Mouse (Mus musculus) ES-Bruce4 (cell line): ENCODE measurements around the gene Usp6nl. TPM values are rescaled to one million over a fixed set of nuclear protein-coding genes. Genes with fewer than 3 reads are reported as not detected.

Source experiments
- H3K27ac ChIP-seq: 2 replicates; pipeline ENCODE4 v1.5.1; 2012; ENCODE audit warnings: low read length, inconsistent platforms; ENCODE audit not compliant: insufficient read depth
- H3K27me3 ChIP-seq: 2 replicates; pipeline ENCODE4 v1.6.1; 2012; ENCODE audit warnings: mild to moderate bottlenecking, low read length, inconsistent platforms; ENCODE audit not compliant: control insufficient read depth, poor library complexity, insufficient read depth, severe bottlenecking
- H3K36me3 ChIP-seq: 2 replicates; pipeline ENCODE4 v1.6.1; 2012; ENCODE audit warnings: inconsistent platforms, mild to moderate bottlenecking, low read length, moderate library complexity; ENCODE audit not compliant: control insufficient read depth, poor library complexity, insufficient read depth, severe bottlenecking
- H3K4me1 ChIP-seq: one replicate; pipeline ENCODE4 v1.8.1; 2011; ENCODE audit warnings: low read length; ENCODE audit not compliant: control insufficient read depth, insufficient read depth
- H3K4me3 ChIP-seq: 2 replicates; pipeline ENCODE4 v1.5.1; 2011; ENCODE audit warnings: low read depth, mild to moderate bottlenecking, low read length
- H3K9ac ChIP-seq: 2 replicates; pipeline ENCODE4 v1.6.1; 2012; ENCODE audit warnings: low read depth, mild to moderate bottlenecking, inconsistent platforms; ENCODE audit not compliant: poor library complexity, severe bottlenecking
- H3K9me3 ChIP-seq: replicated peaks from 2 replicates; pipeline ENCODE4 v1.6.1; 2012; ENCODE audit warnings: mild to moderate bottlenecking, low read length, inconsistent platforms; ENCODE audit not compliant: control insufficient read depth, poor library complexity, insufficient read depth, severe bottlenecking
- CTCF ChIP-seq: IDR thresholded peaks from one replicate; pipeline ENCODE4 v1.8.1; 2011; ENCODE audit warnings: low read depth, low read length
- EP300 ChIP-seq: IDR thresholded peaks from 2 replicates; pipeline ENCODE4 v1.6.1; 2011; ENCODE audit warnings: low read depth, low read length; ENCODE audit not compliant: insufficient read depth
- POLR2A ChIP-seq: IDR thresholded peaks from one replicate; pipeline ENCODE4 v1.8.1; 2011; ENCODE audit warnings: low read length; ENCODE audit not compliant: insufficient read depth
- polyA plus RNA-seq: library from polyadenylated mRNA; stranded (reverse); fragments of >200 nt; gene quantifications from 2 replicates; pipeline ENCODE4 v1.2.4, GENCODE M21; 2011; ENCODE audit warnings: low read depth; ENCODE audit not compliant: missing spikeins, insufficient read depth, insufficient read length

Gene Usp6nl
- polyA plus RNA-seq, 1 experiment = 29.5 TPM

DNA sequence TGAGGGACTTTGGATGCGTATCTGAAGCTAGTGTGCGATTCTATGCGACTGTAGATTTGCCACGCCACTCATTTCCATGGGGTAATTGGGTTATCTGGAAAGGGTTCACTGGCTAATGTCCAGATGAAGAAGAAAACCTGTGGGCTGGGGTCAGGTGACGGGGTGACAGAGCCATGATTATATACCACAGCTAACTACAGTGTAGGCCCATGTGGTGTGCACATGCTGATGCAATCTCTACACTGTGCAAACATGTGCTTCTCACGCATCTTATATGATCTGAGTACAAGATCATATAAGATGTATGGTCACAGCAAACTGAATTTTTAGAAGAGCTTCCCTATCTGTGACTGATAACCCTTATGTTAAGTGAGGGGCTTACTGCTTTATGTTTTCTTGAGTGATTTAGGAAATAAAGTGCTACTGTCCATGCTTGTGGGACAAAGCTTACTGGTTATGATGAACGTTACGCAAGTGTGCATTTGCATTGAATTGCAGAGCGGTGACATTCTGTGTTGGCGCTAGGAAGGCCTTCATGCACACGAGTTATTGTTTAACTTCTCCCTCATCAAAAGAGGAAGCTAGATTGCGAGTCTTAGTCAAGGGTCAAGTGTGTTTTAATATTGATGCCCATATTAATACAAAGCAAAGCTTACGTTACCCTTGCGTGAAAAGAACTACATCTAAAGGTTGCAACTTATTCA lies 12.7 kb downstream of the Usp6nl start:
- H3K9ac ChIP-seq = no peak overlapping the region
- H3K27ac ChIP-seq = no peak overlapping the region
- no peaks in the 10 kb centered on the region; the same call in 1 of the 2 replicates for H3K36me3 ChIP-seq
- no peaks in the 10 kb centered on the region for H3K27me3 ChIP-seq
- no peaks in the 10 kb centered on the region for H3K4me1 ChIP-seq
- no peak overlapping the region for H3K4me3 ChIP-seq
- no peaks in the 10 kb centered on the region for H3K9me3 ChIP-seq
- no peak for TF ChIP-seq CTCF
- TF ChIP-seq EP300 = no peak

DNA sequence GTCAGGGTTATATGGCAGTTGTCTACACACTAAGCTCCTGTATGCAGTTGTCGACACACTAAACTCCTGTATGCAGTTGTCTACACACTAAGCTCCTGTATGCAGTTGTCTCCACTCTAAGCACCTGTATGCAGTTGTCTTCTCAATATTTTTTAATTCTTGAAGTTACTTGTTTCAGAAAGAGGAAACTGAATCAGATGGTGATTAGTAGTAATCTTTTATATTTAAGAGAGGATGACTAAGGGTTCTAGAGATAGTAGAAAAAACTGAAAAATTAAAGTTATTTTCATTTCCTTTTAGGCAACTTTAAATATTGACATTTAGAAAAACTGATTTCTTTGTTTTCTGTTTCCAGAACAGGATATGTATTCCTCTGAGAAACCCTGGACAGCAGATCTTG lies 13.5 kb downstream of the Usp6nl start:
- no peak overlapping the region for H3K4me3 ChIP-seq
- no peak overlapping the region for H3K9ac ChIP-seq
- no peaks in the 10 kb centered on the region for H3K4me1 ChIP-seq
- H3K27me3 ChIP-seq = no peaks in the 10 kb centered on the region
- no peak overlapping the region for H3K27ac ChIP-seq
- TF ChIP-seq CTCF = no peak
- no peak for TF ChIP-seq POLR2A
- no peak for TF ChIP-seq EP300
- no peaks in the 10 kb centered on the region for H3K9me3 ChIP-seq
- no peaks in the 10 kb centered on the region; the same call in 1 of the 2 replicates for H3K36me3 ChIP-seq

DNA sequence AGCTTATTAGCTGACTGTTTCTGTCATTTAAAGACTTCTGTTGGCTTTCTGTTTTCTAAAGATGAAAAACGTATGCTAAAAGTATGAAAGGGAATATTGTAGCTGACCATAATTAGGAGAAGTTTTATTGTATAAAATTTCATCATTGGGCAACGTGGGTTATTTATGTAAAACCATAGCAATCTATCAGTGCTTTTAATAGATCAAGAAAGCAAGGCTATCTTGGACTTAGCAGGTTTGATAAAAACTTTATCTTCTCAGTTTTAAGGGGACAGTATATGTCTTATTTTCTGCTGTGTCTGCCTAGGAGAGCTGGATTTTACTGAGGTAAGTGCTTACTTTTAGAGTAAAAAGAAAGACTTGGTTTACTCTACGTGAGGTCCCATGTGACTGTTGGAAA lies 14.2 kb downstream of the Usp6nl start:
- no peak overlapping the region for H3K4me3 ChIP-seq
- no peaks in the 10 kb centered on the region for H3K9me3 ChIP-seq
- no peak overlapping the region for H3K9ac ChIP-seq
- H3K27me3 ChIP-seq = no peaks in the 10 kb centered on the region
- H3K36me3 ChIP-seq = no peaks in the 10 kb centered on the region; the same call in 1 of the 2 replicates
- H3K27ac ChIP-seq = no peak overlapping the region
- TF ChIP-seq POLR2A (no peak), EP300 (no peak), CTCF (no peak)
- H3K4me1 ChIP-seq = no peaks in the 10 kb centered on the region

DNA sequence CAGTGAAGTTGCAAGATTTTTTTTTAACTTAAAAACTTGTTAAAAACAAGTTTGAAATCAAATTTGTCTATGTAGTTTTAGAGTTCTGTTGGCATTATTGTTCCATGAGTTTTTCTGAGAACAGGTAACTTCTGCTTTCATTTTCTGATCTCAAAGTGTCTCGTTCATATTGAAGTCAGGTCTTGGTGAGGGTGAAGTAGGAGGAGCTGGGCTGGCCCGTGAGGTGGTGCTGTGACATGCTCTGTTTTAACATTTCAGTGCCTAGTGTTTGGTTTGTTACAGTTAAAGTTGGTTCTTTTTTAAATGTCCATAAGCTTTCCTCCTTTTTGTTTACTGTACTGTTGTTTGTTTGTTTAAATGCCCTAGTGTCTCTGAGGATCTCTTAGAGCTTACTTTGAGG lies 15.0 kb downstream of the Usp6nl start:
- Histone ChIP-seq H3K27me3 (no peaks in the 10 kb centered on the region), H3K4me1 (no peaks in the 10 kb centered on the region), H3K36me3 (no peaks in the 10 kb centered on the region; the same call in 1 of the 2 replicates), H3K27ac (no peak overlapping the region), H3K9me3 (no peaks in the 10 kb centered on the region), H3K4me3 (no peak overlapping the region), H3K9ac (no peak overlapping the region)
- TF ChIP-seq EP300 (no peak), POLR2A (no peak), CTCF (no peak)

DNA sequence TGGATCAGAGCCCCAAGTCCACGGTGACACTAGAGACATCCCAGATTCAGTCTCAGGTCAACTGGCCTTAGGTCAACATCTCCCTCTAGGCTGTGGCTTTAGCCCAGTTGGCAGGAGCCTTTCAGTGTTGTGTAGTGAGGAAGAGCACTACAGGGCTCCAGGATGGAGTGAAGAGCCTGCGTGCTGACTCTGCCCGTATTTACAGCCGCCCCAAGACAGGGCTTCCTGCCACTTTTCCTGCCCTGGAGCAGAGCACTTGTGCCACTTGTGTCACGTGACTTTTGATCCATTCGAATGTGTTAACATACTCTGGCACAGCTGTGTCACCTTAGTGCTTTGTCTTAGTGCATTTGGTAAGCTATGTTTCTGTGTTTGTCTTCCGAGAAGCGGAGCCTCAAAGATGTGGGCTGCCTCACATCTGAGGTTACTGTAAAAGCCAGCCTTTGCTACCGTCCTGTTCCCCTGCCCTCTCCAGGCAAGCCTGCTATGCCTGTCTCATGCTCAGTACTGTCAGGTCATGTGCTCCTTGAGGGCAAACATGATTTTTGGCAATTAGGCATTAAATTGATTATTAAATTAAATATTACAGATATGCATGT lies 15.7 kb downstream of the Usp6nl start:
- no peaks in the 10 kb centered on the region; the same call in 1 of the 2 replicates for H3K36me3 ChIP-seq
- H3K4me1 ChIP-seq = no peaks in the 10 kb centered on the region
- no peak overlapping the region for H3K9ac ChIP-seq
- TF ChIP-seq EP300 (no peak), CTCF (no peak), POLR2A (no peak)
- H3K4me3 ChIP-seq = no peak overlapping the region
- no peak overlapping the region for H3K27ac ChIP-seq
- H3K9me3 ChIP-seq = no peaks in the 10 kb centered on the region
- H3K27me3 ChIP-seq = no peaks in the 10 kb centered on the region

DNA sequence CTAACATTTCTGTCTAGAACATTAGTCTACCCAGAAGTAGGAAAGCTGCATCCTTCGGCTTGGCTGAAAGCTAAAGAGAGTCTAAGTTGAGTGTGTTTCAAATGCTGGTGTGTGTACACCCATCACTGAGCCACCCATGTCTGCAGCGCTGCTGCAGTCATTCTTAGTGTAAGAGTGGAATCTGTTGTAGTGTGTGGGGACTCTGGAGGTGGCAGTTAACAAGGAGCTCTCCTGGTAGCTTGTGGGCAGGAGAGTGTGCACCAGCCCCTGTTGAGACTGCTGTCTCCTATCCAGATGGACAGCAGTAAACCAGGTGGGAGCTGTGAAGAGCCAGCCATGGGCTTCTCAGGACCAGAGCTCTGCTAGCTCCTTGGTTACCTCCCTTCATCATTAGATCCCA lies 18.0 kb downstream of the Usp6nl start:
- H3K36me3 ChIP-seq = no peaks in the 10 kb centered on the region; the same call in 1 of the 2 replicates
- TF ChIP-seq CTCF = no peak
- no peak for TF ChIP-seq POLR2A
- TF ChIP-seq EP300 = no peak

More for the DNA sequence above, 18.0 kb downstream of the Usp6nl start:
- no peaks in the 10 kb centered on the region for H3K4me1 ChIP-seq
- H3K27me3 ChIP-seq = no peaks in the 10 kb centered on the region
- no peak overlapping the region for H3K4me3 ChIP-seq
- H3K9ac ChIP-seq = no peak overlapping the region
- H3K27ac ChIP-seq = no peak overlapping the region
- H3K9me3 ChIP-seq = no peaks in the 10 kb centered on the region
